Mouse (Mus musculus): ENCODE results near the gene Cers1.

DNA sequence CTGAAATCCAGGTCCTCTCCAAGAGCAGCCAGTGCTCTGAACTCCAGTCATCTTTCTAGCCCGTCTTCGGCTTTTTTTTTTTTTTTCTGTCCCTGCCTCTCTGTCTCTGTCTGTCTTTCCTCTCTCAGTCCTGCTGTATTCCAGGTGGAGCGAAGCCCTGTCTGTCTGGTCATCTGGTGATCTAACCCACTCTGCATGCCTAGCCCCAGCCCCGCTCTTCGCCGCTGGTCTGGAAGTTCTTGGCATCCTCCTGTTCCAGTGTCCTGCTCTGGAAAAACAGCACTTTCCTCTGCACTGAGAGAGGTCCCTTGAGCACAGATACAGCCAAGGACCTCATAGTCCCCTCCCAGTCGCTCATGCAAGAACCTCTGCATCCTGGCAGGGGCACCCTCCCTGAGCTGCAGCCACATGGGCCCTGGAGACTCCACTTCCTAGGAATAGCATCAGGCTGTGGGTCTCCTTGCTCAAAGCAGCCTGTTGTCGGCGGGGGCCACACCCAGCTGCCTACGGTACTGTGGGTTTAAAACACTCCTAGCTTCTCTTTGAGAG is 46.0 kb downstream of the Cers1 start:
- TF ChIP-seq HCFC1 (IDR thresholded peaks at IDR 0.05; ENCODE audit: borderline replicate concordance, insufficient read depth, low read length): no peak
- no peak for TF ChIP-seq MAFK (IDR thresholded peaks at IDR 0.05; ENCODE audit: insufficient read depth, low read depth, low read length)
- no peak for TF ChIP-seq CHD2 (IDR thresholded peaks at IDR 0.05; ENCODE audit: low read depth, low read length)
- TF ChIP-seq ZNF384 (IDR thresholded peaks at IDR 0.05; ENCODE audit: low read depth, low read length): no peak
